Mouse (Mus musculus): Measurements from ENCODE around the gene Hilpda.

- TF ChIP-seq GATA1 (IDR thresholded peaks at IDR 0.05; ENCODE audit: borderline replicate concordance, low read length) (no peak), FLI1 (IDR thresholded peaks at IDR 0.05; ENCODE audit: low read length) (no peak)
Observed at GRCm38 (mm10) chr6:29308846-29309605, 36.7 kb downstream of the Hilpda start.

Data from megakaryocyte, embryonic 14.5 days (primary cell).